Mouse (Mus musculus) gastrocnemius, postnatal 10 days (tissue): ENCODE data around the gene Tgfbr2. TPM values are rescaled to one million over a fixed set of nuclear protein-coding genes. Genes with fewer than 3 reads are reported as not detected.
A peak's percentile ranks its signal among the peaks of the same experiment; 100 is the strongest.

ENCODE experiments used
- DNase-seq: peaks from one replicate; pipeline ENCODE4 v3.0.0; 2021; ENCODE audit warnings: mixed read lengths
- long read RNA-seq, 2 experiments: library from polyadenylated mRNA; stranded (forward); transcript quantifications; one replicate each; pipeline ENCODE4 v2.0.0; 2021
- total RNA-seq, 2 experiments: library from RNA; stranded (reverse); gene quantifications; 2 replicates each; pipeline ENCODE4 v1.2.3; 2021

Tgfbr2 gene
- total RNA-seq: 10 to 100 TPM; 39.2 to 50.0 TPM
- long read RNA-seq, experiment 1, full-length matches to known transcripts: 41 of 58 reads
- long read RNA-seq, experiment 1, partial matches to known transcripts: 5 of 58 reads
- long read RNA-seq, experiment 1, other reads (novel, unspliced or antisense): 12 of 58 reads
- long read RNA-seq, experiment 2, full-length matches to known transcripts: 36 of 47 reads
- long read RNA-seq, experiment 2, partial matches to known transcripts: 0 of 47 reads
- long read RNA-seq, experiment 2, other reads (novel, unspliced or antisense): 11 of 47 reads

GRCm38 (mm10) chr9:116174481-116175461 is at the start of gene Tgfbr2:
Tgfbr2 (minus strand) TSS chr9:116175360.
- peak; percentile 80 for DNase-seq

DNA sequence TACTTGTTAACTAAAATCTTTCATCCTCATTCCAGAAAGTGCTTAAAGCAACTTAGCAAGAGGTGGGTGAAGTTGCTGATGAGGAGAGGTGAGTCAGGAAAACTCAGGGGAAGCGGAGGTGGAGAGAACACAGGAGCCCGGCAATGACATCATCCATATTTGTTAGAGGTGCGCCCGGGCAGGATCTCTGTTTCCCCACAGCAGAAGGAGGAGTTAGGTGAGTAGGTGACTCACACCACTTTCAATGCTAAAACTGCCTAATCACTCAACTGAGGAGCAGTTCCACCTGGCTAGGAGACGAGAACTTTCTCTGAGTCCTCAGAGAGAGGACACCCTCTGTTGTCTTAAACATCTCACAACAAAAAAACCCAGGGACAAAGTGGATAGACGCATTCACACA is 48.2 kb upstream of the Tgfbr2 start:
- DNase-seq: no peak

GRCm38 (mm10) chr9:116222643-116223042 is 47.5 kb upstream of the Tgfbr2 start:
- no peak for DNase-seq

DNA sequence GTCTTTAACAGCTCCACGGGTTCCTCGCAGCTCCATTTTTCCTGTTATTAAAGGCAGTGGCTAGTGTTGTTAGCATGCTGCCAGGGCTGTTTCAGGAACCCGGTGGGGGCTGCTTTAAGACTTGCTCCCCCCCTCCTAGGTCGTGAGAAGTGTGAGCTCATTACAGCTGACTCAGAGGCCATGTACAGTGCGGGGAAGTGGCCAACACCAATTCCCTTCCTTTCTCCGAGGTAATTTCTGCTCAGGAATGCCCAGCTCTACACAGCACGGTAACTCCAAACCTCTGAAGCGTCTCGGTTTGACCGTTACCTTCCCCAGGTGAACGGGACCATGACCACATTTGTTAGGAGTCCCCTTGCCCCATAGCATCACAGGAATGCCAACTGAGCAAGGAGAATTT is 46.8 kb upstream of the Tgfbr2 start:
- DNase-seq: no peak

DNA sequence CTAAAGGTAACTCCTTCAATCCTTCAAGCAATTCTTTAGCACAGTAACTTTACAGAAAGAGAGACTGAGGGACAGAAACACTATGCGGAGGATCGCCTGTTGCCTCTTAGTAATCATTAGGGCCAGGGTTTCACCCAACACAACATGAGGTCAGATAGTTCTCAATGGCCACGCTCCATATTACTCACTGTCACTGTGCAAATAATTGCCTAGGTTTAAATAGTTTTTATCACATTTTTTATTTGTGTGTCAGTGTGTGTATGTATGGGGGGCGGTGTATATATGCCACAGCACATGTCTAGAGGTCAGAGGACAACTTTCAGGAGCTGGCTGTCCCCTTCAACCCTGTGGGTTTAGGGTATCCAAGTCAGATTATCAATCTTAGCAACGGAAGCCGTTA is 46.4 kb upstream of the Tgfbr2 start:
- DNase-seq: no peak

DNA sequence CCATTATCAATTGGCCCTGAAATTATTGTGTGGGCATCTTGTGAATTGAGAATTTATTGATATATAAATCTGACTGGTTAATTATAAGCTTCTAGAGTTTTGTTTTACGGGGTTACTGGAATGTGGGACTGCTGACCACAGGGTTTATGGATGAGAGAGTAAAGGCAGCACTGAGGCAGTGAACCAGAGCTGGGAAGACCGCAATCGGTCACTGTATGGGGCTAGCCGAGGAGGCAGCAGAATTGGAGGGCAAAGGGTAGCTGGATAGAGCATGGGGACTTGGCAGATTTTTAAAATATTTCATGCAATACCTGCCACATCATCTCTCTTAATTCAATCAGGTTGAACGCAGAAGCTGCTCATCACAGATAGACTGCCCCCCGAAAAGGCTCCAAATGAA is 45.5 kb upstream of the Tgfbr2 start:
- DNase-seq: no peak

DNA sequence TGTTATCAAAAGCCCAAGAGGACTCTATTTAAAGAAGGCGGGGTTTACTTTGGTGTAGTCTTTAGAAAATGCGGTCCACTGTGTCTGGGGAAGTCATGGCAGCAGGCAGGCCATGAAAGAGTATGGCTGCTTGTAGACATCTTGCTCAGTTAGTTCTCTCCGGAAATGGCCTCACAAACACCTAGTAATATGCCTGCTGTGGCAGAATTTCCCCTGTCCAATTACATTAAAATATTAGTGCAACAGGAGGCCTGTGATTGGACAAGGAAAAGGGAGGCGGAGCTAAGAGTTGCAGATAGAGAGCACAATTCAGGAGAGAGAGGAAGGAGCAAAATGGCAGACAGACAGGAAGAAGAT is 45.0 kb upstream of the Tgfbr2 start:
- no peak for DNase-seq

GRCm38 (mm10) chr9:116219234-116220158 is 44.3 kb upstream of the Tgfbr2 start:
- no peak for DNase-seq

DNA sequence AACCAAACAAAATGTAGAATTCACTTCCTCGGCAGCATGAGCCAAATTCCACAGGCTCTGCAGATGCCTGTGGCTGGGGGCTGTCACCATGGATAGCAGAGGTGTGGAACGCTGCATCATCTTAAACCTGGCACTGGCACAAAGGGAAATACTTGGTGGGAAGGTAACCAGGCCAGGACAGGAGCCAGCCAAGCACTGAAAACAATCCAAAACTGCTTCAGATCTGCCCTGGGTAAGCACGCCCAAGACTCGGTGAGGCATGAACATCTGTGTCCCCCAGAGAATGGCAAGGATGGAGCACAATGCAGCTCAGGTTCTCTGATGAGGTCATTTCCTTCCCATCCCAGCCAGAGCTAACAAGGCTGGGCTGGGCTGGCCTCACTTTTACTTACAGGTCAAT is 43.6 kb upstream of the Tgfbr2 start:
- DNase-seq: no peak

DNA sequence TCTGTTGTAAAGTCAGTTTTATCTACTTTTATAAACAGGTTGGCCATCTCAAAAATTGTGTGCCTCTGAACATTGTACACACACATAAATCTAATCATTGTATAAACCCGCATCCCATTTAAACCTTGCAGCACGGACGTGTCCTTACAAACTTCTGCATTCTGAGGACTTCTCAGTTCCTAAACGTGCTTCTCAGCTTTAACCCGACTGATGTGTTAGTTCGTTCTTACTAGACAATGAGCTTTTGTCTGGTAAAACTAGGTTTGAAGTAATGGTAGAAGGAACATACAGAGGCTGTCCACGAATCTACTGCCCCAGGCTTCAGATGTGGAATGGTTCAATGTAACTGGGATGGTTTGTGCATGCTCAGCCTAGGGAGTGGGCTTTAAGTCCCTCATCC is 41.9 kb upstream of the Tgfbr2 start:
- no peak for DNase-seq

DNA sequence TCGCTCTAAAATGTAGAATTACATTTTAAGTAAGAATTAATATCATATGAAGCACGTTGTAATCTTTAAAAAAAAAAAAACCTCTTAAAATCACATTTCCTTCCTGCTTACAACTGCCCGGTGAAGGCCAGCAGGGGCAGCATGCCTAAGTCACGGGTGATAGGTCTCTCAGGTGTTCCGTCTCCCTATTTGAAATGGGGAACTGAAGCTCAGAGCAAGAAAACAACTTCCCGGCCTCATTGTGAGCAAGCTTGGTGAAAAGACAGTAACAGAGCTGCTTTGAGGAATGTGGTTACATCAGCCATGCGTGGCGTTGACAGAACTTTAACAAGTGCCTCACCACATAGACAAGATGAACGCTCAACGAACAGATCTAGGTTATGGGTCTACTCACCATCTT is 41.5 kb upstream of the Tgfbr2 start:
- no peak for DNase-seq

- DNase-seq: no peak
Observed at GRCm38 (mm10) chr9:116214296-116214695, 39.1 kb upstream of the Tgfbr2 start.

DNA sequence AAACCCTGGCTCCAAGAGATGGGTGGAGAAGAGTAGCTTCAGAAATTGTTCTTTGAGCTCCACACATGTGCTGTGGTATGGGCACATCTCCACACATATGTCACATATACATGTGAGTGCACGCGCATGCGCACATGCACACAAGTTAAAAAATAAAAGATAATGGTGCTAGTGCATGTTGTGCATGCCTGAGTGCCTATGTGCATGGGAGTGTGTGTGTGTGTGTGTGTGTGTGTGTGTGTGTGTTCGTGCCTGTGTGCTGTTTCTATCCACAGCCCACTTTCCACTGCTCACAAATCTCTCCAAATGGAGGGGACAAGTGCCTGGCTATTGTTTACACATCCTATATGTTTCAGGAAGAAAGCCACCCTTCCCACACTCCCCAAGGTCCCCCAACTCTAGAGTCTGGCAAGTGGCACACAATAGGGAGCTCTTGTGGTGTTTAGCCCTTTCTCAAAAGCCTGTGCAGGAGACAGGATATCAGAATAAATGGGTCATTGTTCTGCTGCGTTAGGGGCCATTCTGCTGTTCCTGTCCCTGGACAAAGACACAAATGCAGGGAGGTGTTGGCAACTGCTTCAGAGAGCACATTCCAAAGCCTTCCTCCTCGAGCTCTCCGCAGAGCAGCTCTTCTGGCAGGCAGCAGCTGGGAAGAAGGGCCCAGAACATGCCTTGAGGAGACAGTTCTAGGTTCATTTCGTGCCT is 37.9 kb upstream of the Tgfbr2 start:
- no peak for DNase-seq

GRCm38 (mm10) chr9:116212069-116212468 is 36.9 kb upstream of the Tgfbr2 start:
- no peak for DNase-seq

DNA sequence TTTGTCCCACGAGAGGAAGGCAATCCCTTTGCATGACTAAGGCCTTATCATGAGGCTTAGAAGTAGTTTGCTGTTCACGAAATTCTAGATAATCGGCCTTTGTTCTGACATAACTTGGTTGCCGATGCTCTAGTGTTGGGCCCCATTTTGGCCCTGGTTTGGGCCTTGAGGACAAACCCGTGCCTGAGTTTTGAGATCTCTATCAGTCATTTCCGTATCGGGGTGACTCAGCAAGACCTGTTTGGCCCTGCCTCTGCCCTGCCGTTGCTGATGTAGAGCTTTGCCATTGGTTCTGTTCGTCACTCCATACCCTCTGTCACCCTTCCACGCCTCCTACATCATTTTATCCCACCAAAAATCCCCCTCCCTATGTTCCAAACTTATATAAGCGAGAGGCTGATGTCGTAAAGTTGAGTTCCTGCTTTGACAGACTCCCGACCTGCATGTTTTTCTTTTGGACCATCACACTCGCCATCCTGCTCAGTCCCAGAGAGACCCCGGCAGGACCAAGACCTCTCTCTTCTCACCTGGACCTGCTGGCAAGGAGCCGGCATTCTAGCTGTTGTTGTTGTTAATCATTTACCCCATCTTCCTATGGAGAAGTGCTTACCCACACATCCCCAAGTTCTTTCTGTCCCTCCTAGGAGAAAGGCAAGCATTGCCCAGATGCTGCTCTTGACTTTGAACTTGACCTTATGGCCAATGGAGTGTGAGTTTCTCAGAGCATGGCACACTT is 33.2 kb upstream of the Tgfbr2 start:
- no peak for DNase-seq

DNA sequence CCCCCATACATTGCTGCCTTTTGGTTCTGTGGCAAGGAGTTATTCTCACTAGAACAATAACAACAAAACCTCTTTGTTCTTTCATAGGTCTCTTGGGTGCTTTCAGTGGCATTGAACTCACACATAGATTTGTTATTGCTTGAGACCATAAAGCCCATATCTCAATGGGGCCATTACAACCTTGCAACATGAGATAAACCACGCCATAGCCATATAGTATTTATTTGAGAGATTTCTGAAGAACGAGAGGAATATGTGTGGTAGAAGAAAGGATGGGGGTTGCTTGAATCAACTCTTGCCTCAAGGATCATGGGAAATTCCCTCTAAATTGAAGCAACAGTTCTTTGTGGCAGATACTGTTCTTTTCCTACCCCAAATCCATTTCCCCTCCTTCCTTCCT is 31.7 kb upstream of the Tgfbr2 start:
- DNase-seq: no peak

DNA sequence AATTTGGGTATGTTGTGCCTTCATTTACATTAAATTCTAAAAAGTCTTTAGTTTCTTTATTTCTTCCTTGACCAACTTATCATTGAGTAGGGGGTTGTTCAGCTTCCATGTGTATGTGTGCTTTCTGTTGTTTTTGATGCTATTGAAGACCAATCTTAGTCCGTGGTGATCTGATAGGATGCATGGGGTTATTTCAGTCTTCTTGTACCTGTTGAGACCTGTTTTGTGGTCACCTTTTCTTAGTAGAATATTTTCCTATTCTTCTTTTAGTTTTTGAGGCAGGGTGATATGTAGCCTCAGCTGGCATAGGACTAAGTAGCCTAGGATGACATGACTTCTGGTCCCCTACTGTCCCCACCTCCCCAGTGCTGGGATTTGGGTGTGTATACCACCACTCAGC is 28.5 kb upstream of the Tgfbr2 start:
- no peak for DNase-seq

DNA sequence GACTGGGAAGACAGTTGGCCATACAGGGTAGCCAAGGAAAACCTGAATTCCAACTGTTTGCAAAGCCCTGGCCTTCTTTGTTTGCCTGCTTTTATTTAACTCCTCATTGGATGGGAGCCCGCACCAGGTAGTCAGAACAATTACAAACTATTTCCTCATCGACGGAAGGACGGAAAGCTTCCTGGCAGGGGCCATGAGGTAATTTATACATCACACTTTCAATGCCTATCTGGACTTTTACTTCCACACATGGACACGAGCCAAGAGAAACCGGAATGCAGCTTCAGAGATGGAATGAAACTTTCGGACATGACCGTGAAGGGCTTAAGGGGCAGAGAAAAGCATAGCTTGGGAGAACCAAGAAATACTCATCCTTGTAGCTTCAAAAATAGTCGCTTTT is 24.0 kb upstream of the Tgfbr2 start:
- no peak for DNase-seq

DNA sequence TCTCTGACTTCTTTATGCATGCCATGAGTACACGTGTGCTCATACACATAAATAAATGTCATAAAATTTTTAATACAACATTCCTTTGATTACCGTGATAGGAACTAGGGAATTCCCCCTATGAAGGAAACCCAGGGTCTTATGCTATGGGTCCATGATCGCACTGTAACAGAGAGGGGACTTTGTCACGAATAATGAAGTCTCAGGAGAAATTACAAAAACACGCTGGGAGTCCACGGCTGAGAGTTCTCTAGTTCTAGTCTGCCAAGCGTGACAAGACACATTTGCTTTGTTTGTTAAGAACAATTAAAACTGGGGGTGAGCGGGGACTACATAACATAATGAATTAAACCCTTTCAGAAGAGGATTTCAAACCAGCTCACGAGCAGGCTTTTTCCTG is 23.3 kb upstream of the Tgfbr2 start:
- DNase-seq: no peak

GRCm38 (mm10) chr9:116197491-116198170 is 22.5 kb upstream of the Tgfbr2 start:
- no peak for DNase-seq
